Comparison of ENCODE assay signal across 26 mouse cellular contexts in genomic region chr14:11440176-11440575, GRCm38 (mm10).
DNase-seq lines count a peak whose midpoint lies in the region; ATAC-seq and TF ChIP-seq lines count a peak whose summit lies in the region.
"Had no signal": no experiment of that assay in that cellular context is flagged by ENCODE, and none has a peak within 500 bp of the region (broad histone marks: within the 10 kb centered on the region; RNA-seq: fewer than 3 reads in every experiment).

No protein-coding gene starts in this region.

- peak; percentile 10 for DNase-seq in heart, postnatal 0 days (ENCODE audit: low spot score)
- no peak for DNase-seq in heart, postnatal 14 days
- peak; percentile 5 for DNase-seq in lung, embryonic 14.5 days
- DNase-seq in lung, postnatal 4 days = no peak
- peak; percentile 81 for DNase-seq in R1 (ENCODE audit: low read depth, low spot score)
- DNase-seq in lung, postnatal 25 days (ENCODE audit: low spot score) = peak; percentile 8
- DNase-seq in gastrocnemius, postnatal 14 days = no peak
- DNase-seq: adrenal gland, adult 8-10 months; cerebellum, adult 8-10 months; cerebellum, postnatal 25 days; gastrocnemius, postnatal 36 days; heart, adult 2 months; heart, postnatal 36 days; layer of hippocampus, adult 9-11 months; right cerebral cortex, postnatal 25 days had no signal

- intact Hi-C loops in heart, postnatal 14 days (cut with DNase I) = no loop called here
- intact Hi-C loops in gastrocnemius, postnatal 14 days (cut with DNase I; ENCODE audit: low total_unique reads) = no loop called here

- H3K4me2 ChIP-seq in heart, postnatal 0 days (ENCODE audit: low read depth, low read length) = no peak overlapping the region
- H3K4me2 ChIP-seq in lung, embryonic 14.5 days = no peak overlapping the region
- H3K4me2 ChIP-seq: hindbrain, embryonic 13.5 days; kidney, embryonic 15.5 days; limb, embryonic 12.5 days; liver, embryonic 11.5 days; midbrain, embryonic 13.5 days; neural tube, embryonic 15.5 days; stomach, embryonic 15.5 days had no signal

- 67% methylated on average over 2 of the region's 2 CpGs for WGBS in heart, postnatal 0 days
- 74% methylated on average over 2 of the region's 2 CpGs for WGBS in lung, embryonic 14.5 days

- no peaks in the 10 kb centered on the region for H3K9me3 ChIP-seq in heart, postnatal 0 days (replicated peaks; ENCODE audit: control insufficient read depth, low read length)
- H3K9me3 ChIP-seq in lung, embryonic 14.5 days (ENCODE audit: low read depth, low read length) = no peaks in the 10 kb centered on the region
- H3K9me3 ChIP-seq: hindbrain, embryonic 13.5 days; kidney, embryonic 15.5 days; limb, embryonic 12.5 days; midbrain, embryonic 13.5 days; neural tube, embryonic 15.5 days; stomach, embryonic 15.5 days had no signal

- no peaks in the 10 kb centered on the region for H3K27me3 ChIP-seq in heart, postnatal 0 days (ENCODE audit: control insufficient read depth, insufficient read depth, low read length)
- no peaks in the 10 kb centered on the region for H3K27me3 ChIP-seq in lung, embryonic 14.5 days (ENCODE audit: insufficient read depth, low read length)
- H3K27me3 ChIP-seq: hindbrain, embryonic 13.5 days; kidney, embryonic 15.5 days; limb, embryonic 12.5 days; midbrain, embryonic 13.5 days; neural tube, embryonic 15.5 days; stomach, embryonic 15.5 days had no signal

- no peaks in the 10 kb centered on the region for H3K4me1 ChIP-seq in heart, postnatal 0 days (ENCODE audit: control insufficient read depth, insufficient read depth)
- no peaks in the 10 kb centered on the region for H3K4me1 ChIP-seq in lung, embryonic 14.5 days (ENCODE audit: insufficient read depth)
- H3K4me1 ChIP-seq: hindbrain, embryonic 13.5 days; kidney, embryonic 15.5 days; midbrain, embryonic 13.5 days; neural tube, embryonic 15.5 days; stomach, embryonic 15.5 days had no signal

- H3K9ac ChIP-seq in heart, postnatal 0 days (replicated peaks; ENCODE audit: low read depth, low read length) = no peak overlapping the region
- no peak overlapping the region for H3K9ac ChIP-seq in lung, embryonic 14.5 days
- H3K9ac ChIP-seq: hindbrain, embryonic 13.5 days; kidney, embryonic 15.5 days; limb, embryonic 12.5 days; midbrain, embryonic 13.5 days; neural tube, embryonic 15.5 days; stomach, embryonic 15.5 days had no signal

- no peak for TF ChIP-seq CTCF in heart, postnatal 0 days (IDR thresholded peaks at IDR 0.05; ENCODE audit: low read depth)
- no peak for TF ChIP-seq CTCF in lung, embryonic 14.5 days (IDR thresholded peaks at IDR 0.05; ENCODE audit: low read depth)

- ATAC-seq in heart, postnatal 0 days (ENCODE audit: insufficient read depth, low read depth) = no peak
- ATAC-seq in lung, embryonic 14.5 days (ENCODE audit: insufficient read depth) = no peak
- ATAC-seq: CD4-positive, CD25-positive, alpha-beta regulatory T cell, adult 4 months; forebrain, embryonic 14.5 days; intestine, embryonic 16.5 days; midbrain, embryonic 13.5 days had no signal

- H3K4me3 ChIP-seq in heart, postnatal 0 days (ENCODE audit: low read depth, low read length) = no peak overlapping the region
- no peak overlapping the region for H3K4me3 ChIP-seq in lung, embryonic 14.5 days (ENCODE audit: low read depth, low read length)
- H3K4me3 ChIP-seq: heart, adult 2 months; hindbrain, embryonic 13.5 days; kidney, embryonic 15.5 days; limb, embryonic 12.5 days; midbrain, embryonic 13.5 days; neural tube, embryonic 15.5 days; stomach, embryonic 15.5 days had no signal

- no peak overlapping the region for H3K27ac ChIP-seq in heart, postnatal 0 days (ENCODE audit: low read depth)
- no peak overlapping the region for H3K27ac ChIP-seq in lung, embryonic 14.5 days (ENCODE audit: low read depth)
- H3K27ac ChIP-seq: heart, adult 2 months; hindbrain, embryonic 13.5 days; kidney, embryonic 15.5 days; limb, embryonic 12.5 days; macrophage; midbrain, embryonic 13.5 days; neural tube, embryonic 15.5 days; stomach, embryonic 15.5 days had no signal

- no peak for TF ChIP-seq EP300 in heart, postnatal 0 days (IDR thresholded peaks at IDR 0.05; ENCODE audit: low read depth)

- H3K36me3 ChIP-seq in heart, postnatal 0 days (replicated peaks; ENCODE audit: control insufficient read depth, insufficient read depth, low read length) = no peaks in the 10 kb centered on the region
- no peaks in the 10 kb centered on the region for H3K36me3 ChIP-seq in lung, embryonic 14.5 days (ENCODE audit: insufficient read depth)
- H3K36me3 ChIP-seq: hindbrain, embryonic 13.5 days; kidney, embryonic 15.5 days; limb, embryonic 12.5 days; midbrain, embryonic 13.5 days; neural tube, embryonic 15.5 days; stomach, embryonic 15.5 days had no signal

Comparison
In these comparisons a context has a peak if more than half of its experiments do, and no peak if none do; other contexts are left out.
1. DNase-seq: peak in heart, postnatal 0 days (single experiment), lung, embryonic 14.5 days (single experiment), R1 (single experiment) and lung, postnatal 25 days (single experiment); none in heart, postnatal 14 days (0 of 2), lung, postnatal 4 days (0 of 2) and gastrocnemius, postnatal 14 days (single experiment).